Mouse (Mus musculus): ENCODE measurements at regions not wholly inside any gene's neighbourhood (a gene's known extent, or its start where the extent isn't known, plus 50 kb on each side); places are given as distances from the start of the nearest gene placed in this dataset.

DNA sequence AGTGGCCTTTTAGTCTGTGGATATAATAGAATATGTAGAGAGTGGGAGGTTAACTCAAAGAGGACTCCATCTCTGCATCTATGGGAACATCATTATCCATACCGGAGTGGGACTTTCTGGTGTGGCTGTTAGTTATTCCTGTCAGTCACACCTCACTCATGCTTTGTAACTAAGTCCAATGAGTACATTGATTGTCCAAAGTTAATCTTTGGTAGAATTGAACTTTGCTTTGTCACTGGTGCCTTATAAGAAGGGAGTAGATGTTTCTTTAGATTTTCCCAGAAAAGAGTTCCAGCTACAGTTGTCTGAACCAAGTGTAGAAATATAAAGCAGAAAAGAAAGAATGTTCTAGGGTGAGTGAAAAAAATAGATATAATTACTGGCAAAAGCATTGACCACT, 221.3 kb downstream of the Gm10295 start:
- no peak for TF ChIP-seq POLR2A (IDR thresholded peaks at IDR 0.05; ENCODE audit: insufficient read depth, low read depth, low read length)
- TF ChIP-seq CTCF (IDR thresholded peaks at IDR 0.05; ENCODE audit: insufficient read depth, low read depth, low read length): no peak
